In genomic region chr9:118705381-118706074, GRCm38 (mm10) we compare ENCODE assay signal across 11 mouse cellular contexts.
DNase-seq lines count a peak whose midpoint lies in the region; ATAC-seq and TF ChIP-seq lines count a peak whose summit lies in the region.
"Had no signal": no experiment of that assay in that cellular context is flagged by ENCODE, and none has a peak within 500 bp of the region (broad histone marks: within the 10 kb centered on the region; RNA-seq: fewer than 3 reads in every experiment).

No protein-coding gene starts in this region.

- ATAC-seq in lung, embryonic 14.5 days (ENCODE audit: insufficient read depth): peak; percentile 25; the same call in 1 of the 2 replicates
- ATAC-seq in midbrain, embryonic 14.5 days (ENCODE audit: low FRiP score, low TSS enrichment): no peak
- no peak for ATAC-seq in erythroblast, adult 5-6 weeks (replicated peaks; ENCODE audit: low FRiP score, poor library complexity, severe bottlenecking)

- peak; percentile 66 for DNase-seq in lung, embryonic 14.5 days
- DNase-seq in lung, postnatal 25 days (ENCODE audit: low spot score): no peak
- peak; percentile 54 for DNase-seq in embryo, embryonic 9.5 days (ENCODE audit: extremely low spot score)
- DNase-seq in liver: peak; percentile 70
- peak; percentile 25 to 38 for DNase-seq in thymus, postnatal 10 days (ENCODE audit: low spot score in 2 of 2)
- DNase-seq in left cerebral cortex, postnatal 36 days (ENCODE audit: low spot score in 2 of 2): no peak
- no peak for DNase-seq in midbrain, embryonic 14.5 days

- H3K9me3 ChIP-seq in lung, embryonic 14.5 days (ENCODE audit: low read depth, low read length): 0 out of 2 replicates have a peak, but pooled peaks cover 4% of the 10 kb centered on the region
- H3K9me3 ChIP-seq in midbrain, embryonic 14.5 days (ENCODE audit: control insufficient read depth, low read length): no peaks in the 10 kb centered on the region
- H3K9me3 ChIP-seq: neural tube, embryonic 15.5 days had no signal

- 0 out of 2 replicates have a peak, but pooled peaks cover 12% of the 10 kb centered on the region for H3K36me3 ChIP-seq in lung, embryonic 14.5 days (ENCODE audit: insufficient read depth)
- no peaks in the 10 kb centered on the region for H3K36me3 ChIP-seq in midbrain, embryonic 14.5 days (ENCODE audit: control insufficient read depth, insufficient read depth, low read length)
- H3K36me3 ChIP-seq: neural tube, embryonic 15.5 days had no signal

- H3K27me3 ChIP-seq in lung, embryonic 14.5 days (ENCODE audit: insufficient read depth, low read length): no peaks in the 10 kb centered on the region
- no peaks in the 10 kb centered on the region for H3K27me3 ChIP-seq in midbrain, embryonic 14.5 days (ENCODE audit: control insufficient read depth, insufficient read depth, low read length)
- H3K27me3 ChIP-seq: limb, embryonic 12.5 days; neural tube, embryonic 15.5 days had no signal

- peaks cover 30% of the 10 kb centered on the region for H3K4me1 ChIP-seq in lung, embryonic 14.5 days (ENCODE audit: insufficient read depth)
- no peaks in the 10 kb centered on the region for H3K4me1 ChIP-seq in midbrain, embryonic 14.5 days (ENCODE audit: control insufficient read depth, insufficient read depth, low read length)

- H3K27ac ChIP-seq in lung, embryonic 14.5 days (ENCODE audit: low read depth): peak overlapping the region; percentile 54
- H3K27ac ChIP-seq in midbrain, embryonic 14.5 days (replicated peaks; ENCODE audit: low read depth, low read length): no peak overlapping the region
- H3K27ac ChIP-seq: neural tube, embryonic 15.5 days had no signal

- WGBS in lung, embryonic 14.5 days: 42% methylated on average over 14 of the region's 14 CpGs
- 59% methylated on average over 14 of the region's 14 CpGs for WGBS in midbrain, embryonic 14.5 days

- TF ChIP-seq CTCF in lung, embryonic 14.5 days (IDR thresholded peaks at IDR 0.05; ENCODE audit: low read depth): no peak

- intact Hi-C loops in left cerebral cortex, postnatal 36 days (cut with DNase I): no loop called here

- H3K4me2 ChIP-seq in lung, embryonic 14.5 days: no peak overlapping the region
- H3K4me2 ChIP-seq in midbrain, embryonic 14.5 days (ENCODE audit: low read length): no peak overlapping the region
- H3K4me2 ChIP-seq: limb, embryonic 12.5 days; neural tube, embryonic 15.5 days had no signal

- H3K9ac ChIP-seq in lung, embryonic 14.5 days: no peak overlapping the region
- H3K9ac ChIP-seq in midbrain, embryonic 14.5 days (replicated peaks; ENCODE audit: low read length): no peak overlapping the region
- H3K9ac ChIP-seq: limb, embryonic 12.5 days; neural tube, embryonic 15.5 days had no signal

- H3K4me3 ChIP-seq in lung, embryonic 14.5 days (ENCODE audit: low read depth, low read length): no peak overlapping the region
- H3K4me3 ChIP-seq in midbrain, embryonic 14.5 days (replicated peaks; ENCODE audit: low read depth, low read length): no peak overlapping the region
- H3K4me3 ChIP-seq: erythroblast, embryonic 14.5 days; limb, embryonic 12.5 days; neural tube, embryonic 15.5 days had no signal

Comparison
In these comparisons a context has a peak if more than half of its experiments do, and no peak if none do; other contexts are left out.
1. DNase-seq: peak in lung, embryonic 14.5 days (single experiment), embryo, embryonic 9.5 days (single experiment), liver (single experiment) and thymus, postnatal 10 days (2 of 2); none in lung, postnatal 25 days (single experiment), left cerebral cortex, postnatal 36 days (0 of 2) and midbrain, embryonic 14.5 days (single experiment).